Mouse (Mus musculus): ENCODE data around the gene Zfp629.

Gene Zfp629

GRCm38 (mm10) chr7:127561340-127561858 lies 54.2 kb downstream of the Zfp629 start, which contains the start of gene Tmem265:
Tmem265 (plus strand) TSS chr7:127561390.
- no peak for DNase-seq

DNA sequence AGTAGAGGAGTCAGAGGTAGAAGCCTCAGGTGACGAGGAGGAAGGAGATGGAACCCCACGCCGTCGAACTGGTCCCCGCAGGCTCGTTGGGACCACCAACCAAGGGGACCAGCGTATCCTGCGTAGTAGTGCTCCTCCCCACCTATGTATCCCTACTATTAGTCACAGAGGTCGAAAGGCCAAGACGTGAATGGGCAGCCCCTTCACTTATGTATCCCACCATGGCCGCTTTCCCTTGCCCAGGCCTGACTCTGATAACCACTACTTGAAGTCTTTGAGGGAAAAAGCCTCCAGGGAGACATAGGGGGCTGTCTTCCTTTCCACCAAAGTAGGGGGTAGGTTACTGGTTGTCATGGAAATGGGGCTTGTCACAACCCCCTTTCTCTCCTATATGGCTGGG lies 55.0 kb downstream of the Zfp629 start:
- DNase-seq, result no peak
